Mouse (Mus musculus): ENCODE data around the gene Lrrc32. TPM values are rescaled to one million over a fixed set of nuclear protein-coding genes. Genes with fewer than 3 reads are reported as not detected.

The Lrrc32 gene
- polyA plus RNA-seq, 1 experiment from 2014 or later = 6.4 TPM

- no peak for ATAC-seq
- WGBS = 57% methylated on average over 4 of the region's 4 CpGs
- no peak for DNase-seq (ENCODE audit: low spot score)
- Histone ChIP-seq H3K9ac (replicated peaks; ENCODE audit: low read depth) (no peak overlapping the region), H3K4me1 (ENCODE audit: insufficient read depth, low read depth, low read length) (peaks cover 11% of the 10 kb centered on the region; the same call in 1 of the 2 replicates), H3K9me3 (ENCODE audit: low read length) (no peaks in the 10 kb centered on the region), H3K27me3 (replicated peaks; ENCODE audit: insufficient read depth, low read length) (no peaks in the 10 kb centered on the region), H3K27ac (ENCODE audit: low read length) (no peak overlapping the region), H3K36me3 (ENCODE audit: insufficient read depth, low read length) (no peaks in the 10 kb centered on the region), H3K4me2 (replicated peaks; ENCODE audit: low read depth, low read length) (no peak overlapping the region), H3K4me3 (ENCODE audit: low read depth, low read length) (no peak overlapping the region)
- TF ChIP-seq CTCF (IDR thresholded peaks at IDR 0.05) = no peak
- TF ChIP-seq EP300 (IDR thresholded peaks at IDR 0.05) = no peak
Observed at GRCm38 (mm10) chr7:98485508-98485907, 3.6 kb upstream of the Lrrc32 start.

DNA sequence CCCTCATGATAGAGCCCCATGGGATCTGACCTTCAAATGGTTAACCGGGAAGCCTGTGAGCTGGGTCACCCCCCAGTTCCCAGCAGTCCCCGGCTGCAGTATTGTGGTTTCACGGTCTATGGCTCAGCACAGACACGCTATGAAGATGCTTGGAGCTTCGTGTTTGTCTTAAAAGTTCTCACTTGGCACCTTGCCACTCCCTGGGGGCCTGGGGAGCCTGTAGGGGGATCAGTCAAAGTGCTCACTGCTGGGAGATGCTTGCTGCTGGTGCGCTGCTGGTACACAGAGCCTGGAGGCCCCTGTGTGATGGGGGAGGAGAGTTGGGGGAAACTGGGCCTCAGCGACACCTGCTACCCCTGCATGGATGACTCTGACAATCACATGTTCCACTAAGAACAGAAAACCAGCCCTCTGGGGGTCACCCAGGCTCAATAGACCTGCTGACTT is 2.6 kb upstream of the Lrrc32 start:
- WGBS = 68% methylated on average over 7 of the region's 7 CpGs
- no peak overlapping the region for H3K9ac ChIP-seq (replicated peaks; ENCODE audit: low read depth)
- no peak for TF ChIP-seq EP300 (IDR thresholded peaks at IDR 0.05)
- no peak for TF ChIP-seq CTCF (IDR thresholded peaks at IDR 0.05)
- no peak overlapping the region for H3K4me2 ChIP-seq (replicated peaks; ENCODE audit: low read depth, low read length)
- H3K9me3 ChIP-seq (ENCODE audit: low read length) = no peaks in the 10 kb centered on the region
- H3K27ac ChIP-seq (ENCODE audit: low read length) = no peak overlapping the region
- DNase-seq (ENCODE audit: low spot score) (no peak), ATAC-seq (no peak)
- no peaks in the 10 kb centered on the region for H3K36me3 ChIP-seq (ENCODE audit: insufficient read depth, low read length)
- H3K27me3 ChIP-seq (replicated peaks; ENCODE audit: insufficient read depth, low read length) = no peaks in the 10 kb centered on the region
- H3K4me1 ChIP-seq (ENCODE audit: insufficient read depth, low read depth, low read length) = peaks cover 11% of the 10 kb centered on the region; the same call in 1 of the 2 replicates
- H3K4me3 ChIP-seq (ENCODE audit: low read depth, low read length) = no peak overlapping the region

GRCm38 (mm10) chr7:98487202-98487980 is 1.7 kb upstream of the Lrrc32 start:
- Histone ChIP-seq H3K4me1 (ENCODE audit: insufficient read depth, low read depth, low read length) (peaks cover 10% of the 10 kb centered on the region; the same call in 1 of the 2 replicates), H3K4me2 (replicated peaks; ENCODE audit: low read depth, low read length) (no peak overlapping the region), H3K9ac (replicated peaks; ENCODE audit: low read depth) (no peak overlapping the region), H3K27me3 (replicated peaks; ENCODE audit: insufficient read depth, low read length) (no peaks in the 10 kb centered on the region), H3K4me3 (ENCODE audit: low read depth, low read length) (no peak overlapping the region), H3K36me3 (ENCODE audit: insufficient read depth, low read length) (no peaks in the 10 kb centered on the region), H3K9me3 (ENCODE audit: low read length) (no peaks in the 10 kb centered on the region), H3K27ac (ENCODE audit: low read length) (no peak overlapping the region)
- WGBS = 85% methylated on average over 11 of the region's 11 CpGs
- ATAC-seq = no peak
- DNase-seq (ENCODE audit: low spot score) = no peak
- TF ChIP-seq CTCF (IDR thresholded peaks at IDR 0.05) = no peak
- no peak for TF ChIP-seq EP300 (IDR thresholded peaks at IDR 0.05)

DNA sequence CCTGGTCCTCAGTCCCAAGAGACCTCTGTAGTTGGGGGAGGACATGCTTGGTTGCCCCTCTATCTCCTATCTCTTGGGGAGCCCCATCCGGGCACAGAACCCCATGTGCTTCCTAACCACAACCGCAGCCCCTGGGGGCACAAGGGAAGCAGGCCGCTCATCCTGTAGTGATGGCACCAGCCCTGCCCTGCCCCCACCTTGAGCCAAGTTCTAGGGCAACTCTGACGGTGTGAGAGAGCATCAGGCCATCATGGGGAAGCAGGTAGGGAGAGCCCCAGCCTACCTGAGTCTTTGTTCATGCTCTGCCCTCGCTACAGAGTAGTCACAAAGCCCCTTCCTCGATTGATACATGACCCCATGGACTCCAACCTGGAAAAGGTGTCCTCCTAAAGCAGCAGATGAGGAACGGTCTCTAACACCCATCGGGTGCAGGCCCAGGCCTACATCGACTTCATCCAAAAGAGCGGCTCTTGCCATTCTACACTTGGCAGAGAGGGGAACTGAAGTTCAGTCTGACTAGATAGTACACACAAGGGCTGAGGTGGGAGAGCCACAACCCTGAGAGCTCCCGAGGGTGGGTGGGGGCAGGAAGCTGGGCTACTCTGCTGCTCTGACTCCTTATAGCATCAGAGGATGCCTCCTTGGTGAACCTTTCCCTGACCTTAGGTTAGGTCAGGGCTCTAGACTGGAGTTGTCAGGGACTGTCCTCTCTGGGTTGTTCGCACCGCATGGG is 519 bp upstream of the Lrrc32 start:
- 0 out of 2 replicates have a peak overlapping the region, but pooled peaks have one; percentile 67 for H3K4me2 ChIP-seq (replicated peaks; ENCODE audit: low read depth, low read length)
- H3K9ac ChIP-seq (replicated peaks; ENCODE audit: low read depth) = no peak overlapping the region
- no peak overlapping the region for H3K4me3 ChIP-seq (ENCODE audit: low read depth, low read length)
- no peak for TF ChIP-seq EP300 (IDR thresholded peaks at IDR 0.05)
- no peak for TF ChIP-seq CTCF (IDR thresholded peaks at IDR 0.05)
- H3K36me3 ChIP-seq (ENCODE audit: insufficient read depth, low read length) = no peaks in the 10 kb centered on the region
- ATAC-seq (no peak), DNase-seq (ENCODE audit: low spot score) (no peak)
- no peaks in the 10 kb centered on the region for H3K27me3 ChIP-seq (replicated peaks; ENCODE audit: insufficient read depth, low read length)
- H3K4me1 ChIP-seq (ENCODE audit: insufficient read depth, low read depth, low read length) = peaks cover 3% of the 10 kb centered on the region; the same call in 1 of the 2 replicates
- no peak overlapping the region for H3K27ac ChIP-seq (ENCODE audit: low read length)
- no peaks in the 10 kb centered on the region for H3K9me3 ChIP-seq (ENCODE audit: low read length)
- 87% methylated on average over 13 of the region's 13 CpGs for WGBS

DNA sequence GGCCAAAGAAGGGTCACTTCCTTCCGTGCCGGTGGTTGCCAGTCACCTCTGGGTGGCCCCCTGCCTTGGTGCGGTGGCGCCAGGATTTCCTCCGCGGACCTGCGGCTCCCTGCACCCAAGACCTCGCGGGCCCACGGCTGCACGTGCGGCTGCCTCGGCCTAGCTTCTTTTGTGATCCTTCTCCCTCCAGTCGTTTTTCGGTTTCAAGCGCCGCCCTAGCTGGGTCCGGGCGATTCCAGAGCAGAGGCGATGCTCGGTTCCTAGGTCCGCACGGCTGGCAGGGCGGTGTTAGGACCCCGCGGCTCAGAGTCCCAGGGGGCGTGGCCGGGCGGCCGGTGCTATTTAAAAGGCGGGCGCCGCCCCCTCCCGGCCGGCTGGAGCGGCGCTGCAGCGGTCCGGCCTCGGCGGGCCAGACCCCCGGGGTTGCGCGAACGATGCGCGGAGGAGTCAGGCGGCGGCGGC is 571 bp downstream of the Lrrc32 start:
- Histone ChIP-seq H3K4me1 (ENCODE audit: insufficient read depth, low read depth, low read length) (peaks cover 5% of the 10 kb centered on the region; the same call in 1 of the 2 replicates), H3K27me3 (replicated peaks; ENCODE audit: insufficient read depth, low read length) (no peaks in the 10 kb centered on the region), H3K9me3 (ENCODE audit: low read length) (no peaks in the 10 kb centered on the region), H3K4me3 (ENCODE audit: low read depth, low read length) (peak overlapping the region; percentile 57), H3K36me3 (ENCODE audit: insufficient read depth, low read length) (no peaks in the 10 kb centered on the region), H3K9ac (replicated peaks; ENCODE audit: low read depth) (peak overlapping the region; percentile 46; the same call in 1 of the 2 replicates), H3K4me2 (replicated peaks; ENCODE audit: low read depth, low read length) (peak overlapping the region; percentile 67), H3K27ac (ENCODE audit: low read length) (peak overlapping the region; percentile 5; the same call in 1 of the 2 replicates)
- under 1% methylated on average over 48 of the region's 50 CpGs for WGBS
- ATAC-seq = peak; percentile 89
- TF ChIP-seq EP300 (IDR thresholded peaks at IDR 0.05) = no peak
- peak; percentile 42 for TF ChIP-seq CTCF (IDR thresholded peaks at IDR 0.05)
- peak; percentile 90 for DNase-seq (ENCODE audit: low spot score)

- Histone ChIP-seq H3K4me2 (replicated peaks; ENCODE audit: low read depth, low read length) (peak overlapping the region; percentile 67), H3K27me3 (replicated peaks; ENCODE audit: insufficient read depth, low read length) (no peaks in the 10 kb centered on the region), H3K36me3 (ENCODE audit: insufficient read depth, low read length) (no peaks in the 10 kb centered on the region), H3K27ac (ENCODE audit: low read length) (0 out of 2 replicates have a peak overlapping the region, but pooled peaks have one; percentile 5), H3K4me3 (ENCODE audit: low read depth, low read length) (peak overlapping the region; percentile 57), H3K9ac (replicated peaks; ENCODE audit: low read depth) (peak overlapping the region; percentile 46; the same call in 1 of the 2 replicates), H3K4me1 (ENCODE audit: insufficient read depth, low read depth, low read length) (peaks cover 5% of the 10 kb centered on the region; the same call in 1 of the 2 replicates), H3K9me3 (ENCODE audit: low read length) (no peaks in the 10 kb centered on the region)
- TF ChIP-seq EP300 (IDR thresholded peaks at IDR 0.05) (no peak), CTCF (IDR thresholded peaks at IDR 0.05) (peak; percentile 17; the same call in 1 of the 2 replicates)
- 45% methylated on average over 4 of the region's 4 CpGs for WGBS
- DNase-seq (ENCODE audit: low spot score) (no peak), ATAC-seq (0 out of 2 replicates have a peak, but pooled peaks have one; percentile 23)
Observed at GRCm38 (mm10) chr7:98490328-98490727, 1.2 kb downstream of the Lrrc32 start.
